Mouse (Mus musculus) heart, adult 2 months (tissue): Measurements from ENCODE around the gene Cwc27.

Source experiments
- CTCF ChIP-seq: fragments of 200-600 bp; IDR thresholded peaks from 2 replicates; pipeline ENCODE4 v1.8.1; 2022; ENCODE audit warnings: antibody characterized with exemption, mild to moderate bottlenecking, moderate library complexity
- EP300 ChIP-seq: fragments of 200-500 bp; IDR thresholded peaks from 2 replicates; pipeline ENCODE4 v1.6.1; 2011; ENCODE audit warnings: low read depth, low read length, control low read depth; ENCODE audit not compliant: insufficient read depth
- POLR2A ChIP-seq: fragments of 200-500 bp; IDR thresholded peaks from 2 replicates; pipeline ENCODE4 v1.6.1; 2011; ENCODE audit warnings: mild to moderate bottlenecking, low read depth, low read length, control low read depth; ENCODE audit not compliant: insufficient read depth

- TF ChIP-seq POLR2A, result no peak
- TF ChIP-seq CTCF, result no peak
- no peak for TF ChIP-seq EP300
Measured at GRCm38 (mm10) chr13:104787260-104787659, 29.7 kb downstream of the Cwc27 start.
